Mouse (Mus musculus) embryonic fibroblast, embryonic 13.5 days (primary cell): ENCODE measurements around the gene Neurl2.
A peak's percentile ranks its signal among the peaks of the same experiment; 100 is the strongest.

Experiments
- CTCF ChIP-seq: IDR thresholded peaks from 2 replicates; pipeline ENCODE4 v1.5.1; 2011; ENCODE audit warnings: mild to moderate bottlenecking, control low read depth, low read length, moderate library complexity, borderline replicate concordance; ENCODE audit not compliant: insufficient read depth
- POLR2A ChIP-seq: IDR thresholded peaks from 2 replicates; pipeline ENCODE4 v1.6.1; 2011; ENCODE audit warnings: low read depth, mild to moderate bottlenecking, control low read depth, low read length, moderate library complexity

- no peak for TF ChIP-seq CTCF
- 0 out of 2 replicates have a peak, but pooled peaks have one; percentile 50 for TF ChIP-seq POLR2A
These were observed 41.0 kb upstream of the Neurl2 start for GRCm38 (mm10) chr2:164874239-164874769.
